Mouse (Mus musculus): ENCODE measurements at regions not wholly inside any gene's neighbourhood (a gene's known extent, or its start where the extent isn't known, plus 50 kb on each side); places are given as distances from the start of the nearest gene placed in this dataset.

GRCm38 (mm10) chr8:89962799-89963198 lies 385.3 kb downstream of the Tox3 start:
- TF ChIP-seq CTCF (IDR thresholded peaks at IDR 0.05; ENCODE audit: low read depth) (no peak), EP300 (IDR thresholded peaks at IDR 0.05; ENCODE audit: low read depth) (no peak)
